Mouse (Mus musculus): ENCODE measurements at regions not wholly inside any gene's neighbourhood (a gene's known extent, or its start where the extent isn't known, plus 50 kb on each side); places are given as distances from the start of the nearest gene placed in this dataset.
A peak's percentile ranks its signal among the peaks of the same experiment; 100 is the strongest.

GRCm38 (mm10) chr3:119893165-119893910 lies 109.1 kb upstream of the Ptbp2 start:
- DNase-seq (ENCODE audit: low read depth, low spot score): peak; percentile 1

DNA sequence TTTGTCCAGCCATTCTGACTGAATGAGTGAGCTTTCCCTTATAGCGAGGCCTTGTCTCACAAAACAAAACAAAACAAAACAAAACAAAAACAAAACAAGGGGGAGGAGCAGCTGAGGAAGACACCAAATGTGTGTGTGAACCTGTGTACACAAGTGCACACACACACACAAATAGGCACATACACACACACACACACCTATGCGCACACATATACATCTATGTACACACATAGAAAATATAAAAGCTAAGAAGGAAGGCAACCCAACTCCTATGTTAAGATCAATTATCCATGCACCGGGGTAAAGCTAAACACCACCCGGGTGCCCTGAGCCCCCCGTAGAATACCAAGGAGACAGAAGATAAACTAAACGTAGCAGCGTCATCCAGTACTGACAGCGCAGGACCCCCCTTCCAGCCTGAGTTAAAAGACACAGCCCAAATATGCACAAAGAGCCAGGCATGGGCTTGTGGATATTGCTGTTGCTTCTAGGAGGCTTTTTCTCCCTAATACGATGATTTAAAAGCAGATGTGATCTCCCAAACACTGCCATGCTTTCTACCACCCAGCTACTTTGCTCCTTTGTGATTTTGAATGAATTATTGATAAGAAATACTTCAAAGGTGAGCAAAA lies 108.4 kb upstream of the Ptbp2 start:
- DNase-seq (ENCODE audit: low read depth, low spot score): no peak

DNA sequence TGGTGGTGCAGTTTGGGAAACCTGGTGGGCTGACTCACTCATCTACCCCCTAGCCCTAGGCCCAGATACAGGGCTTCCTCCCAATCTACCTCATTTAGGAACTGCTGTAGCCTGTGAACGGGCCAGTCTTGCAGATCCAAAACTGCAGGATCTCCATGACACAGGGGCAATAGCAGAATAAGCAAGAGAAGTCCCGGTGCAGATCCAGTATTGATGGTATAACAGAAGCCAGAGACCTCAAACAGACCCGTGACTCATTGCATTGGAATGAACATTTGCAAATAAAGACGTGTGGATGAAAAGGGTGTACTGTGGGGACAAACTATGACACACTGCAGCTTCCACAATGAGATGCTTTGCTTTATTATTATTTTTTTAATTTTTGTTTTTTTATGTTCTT lies 106.6 kb upstream of the Ptbp2 start:
- DNase-seq (ENCODE audit: low read depth, low spot score): no peak

- no peak for DNase-seq (ENCODE audit: low read depth, low spot score)
These were observed 104.2 kb upstream of the Ptbp2 start for GRCm38 (mm10) chr3:119888487-119888886.

- DNase-seq (ENCODE audit: low read depth, low spot score): no peak
These were observed 92.1 kb upstream of the Ptbp2 start for GRCm38 (mm10) chr3:119876395-119876794.

DNA sequence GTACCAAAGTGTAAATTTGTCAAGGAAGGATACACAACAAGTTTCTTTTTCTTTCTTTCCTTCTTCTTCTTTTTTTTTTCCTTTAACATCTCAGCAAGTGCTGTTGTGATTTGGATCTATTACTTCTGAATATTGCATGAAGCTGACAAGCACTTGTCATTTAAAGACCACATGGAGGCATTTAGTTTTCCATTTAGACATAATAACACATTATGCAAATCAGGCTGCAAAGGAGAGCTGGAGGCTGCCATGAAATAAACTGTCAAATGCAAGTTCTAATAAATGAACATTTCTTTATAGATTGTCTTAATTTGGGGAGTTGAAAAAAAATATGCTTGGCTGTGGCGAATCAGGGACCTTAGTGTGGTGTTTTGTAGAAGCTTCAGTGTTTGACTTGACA lies 90.8 kb upstream of the Ptbp2 start:
- DNase-seq (ENCODE audit: low read depth, low spot score): no peak

DNA sequence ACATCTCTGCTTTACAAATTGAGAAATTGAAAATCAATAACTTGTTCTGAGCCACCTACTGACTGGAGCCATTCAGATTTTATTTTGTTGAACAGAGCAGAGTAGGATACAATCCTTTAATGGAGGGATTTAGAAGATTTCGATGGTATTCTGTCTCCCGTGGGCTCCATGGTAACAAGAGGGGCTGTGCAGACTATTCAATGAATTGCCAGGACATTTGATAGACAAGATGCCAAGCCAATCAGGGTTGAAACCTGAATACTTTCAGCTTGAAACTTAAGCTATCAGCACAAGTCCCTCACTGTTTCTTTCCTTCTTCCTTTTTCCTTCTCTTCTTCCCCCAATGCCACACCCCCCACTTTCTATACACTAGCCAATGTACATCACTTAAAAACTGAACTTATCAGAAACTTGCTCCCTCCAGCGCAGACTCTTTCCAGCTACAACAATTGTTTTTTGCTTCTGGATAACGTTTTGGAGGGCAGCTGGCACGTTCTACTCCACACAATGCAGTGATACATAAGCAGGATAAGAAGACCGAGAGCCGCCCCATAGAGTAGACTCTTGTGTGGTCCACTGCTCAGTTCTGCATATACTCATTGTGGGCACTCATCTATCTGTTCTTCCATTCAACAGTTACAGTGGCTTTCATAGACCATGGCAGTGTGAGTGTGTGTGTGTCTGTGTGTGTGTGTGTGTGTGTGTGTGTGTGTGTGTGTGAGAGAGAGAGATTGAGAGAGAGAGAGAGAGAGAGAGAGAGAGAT lies 78.1 kb upstream of the Ptbp2 start:
- DNase-seq (ENCODE audit: low read depth, low spot score): peak; percentile 7
